Mouse (Mus musculus): ENCODE results near the gene Plxnc1. TPM values are rescaled to one million over a fixed set of nuclear protein-coding genes. Genes with fewer than 3 reads are reported as not detected.
A peak's percentile ranks its signal among the peaks of the same experiment; 100 is the strongest.

Gene Plxnc1
- polyA plus RNA-seq, 1 experiment from 2014 or later, result 8.7 TPM

DNA sequence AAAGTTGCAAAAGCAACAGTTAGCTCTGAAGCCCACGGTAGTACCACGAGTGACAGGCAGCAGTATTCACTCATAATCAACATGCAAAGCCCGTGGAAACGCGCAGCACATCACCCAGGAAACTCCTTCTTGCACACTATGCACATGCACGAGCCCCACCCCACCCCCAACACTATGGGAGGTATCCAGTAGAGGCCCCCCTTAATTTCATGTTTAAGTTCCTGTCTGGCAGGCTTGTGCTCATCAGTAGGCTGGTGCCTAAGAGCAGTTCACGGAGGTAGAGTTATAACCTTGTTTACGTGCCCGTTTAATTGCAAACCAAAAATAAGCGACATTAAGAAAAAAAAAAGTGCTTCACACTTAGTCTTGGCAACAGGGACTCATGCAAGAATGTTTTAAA is 117.3 kb downstream of the Plxnc1 start:
- Histone ChIP-seq H3K4me3 (replicated peaks) (no peak overlapping the region), H3K9me3 (no peaks in the 10 kb centered on the region), H3K36me3 (peaks cover 42% of the 10 kb centered on the region), H3K27me3 (no peaks in the 10 kb centered on the region), H3K4me2 (replicated peaks) (no peak overlapping the region), H3K4me1 (replicated peaks) (peaks cover 7% of the 10 kb centered on the region; the same call in 1 of the 2 replicates), H3K9ac (replicated peaks) (no peak overlapping the region), H3K27ac (no peak overlapping the region)
- no peak; the same call in 1 of the 2 replicates for ATAC-seq
- 95% methylated on average over 10 of the region's 10 CpGs for WGBS

DNA sequence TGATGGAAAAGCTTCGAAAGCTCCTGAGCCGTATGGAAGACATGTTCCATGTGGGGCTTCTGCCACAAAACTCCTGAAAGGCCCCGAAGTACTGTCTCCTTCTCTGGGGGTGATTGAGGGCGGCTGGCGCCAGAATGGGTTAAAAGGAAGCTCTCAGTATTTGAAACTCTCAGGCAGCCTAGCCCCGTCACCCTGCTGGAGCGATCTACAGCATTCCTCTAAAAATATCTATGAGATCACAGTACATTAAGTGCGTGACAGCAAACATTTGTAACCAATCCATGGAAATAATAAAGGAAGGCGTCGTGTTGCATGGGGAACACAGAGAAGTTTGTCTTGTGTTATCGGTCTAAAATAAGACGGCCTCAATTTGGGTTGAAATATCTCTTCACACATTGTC is 118.2 kb downstream of the Plxnc1 start:
- peaks cover 35% of the 10 kb centered on the region for H3K36me3 ChIP-seq

DNA sequence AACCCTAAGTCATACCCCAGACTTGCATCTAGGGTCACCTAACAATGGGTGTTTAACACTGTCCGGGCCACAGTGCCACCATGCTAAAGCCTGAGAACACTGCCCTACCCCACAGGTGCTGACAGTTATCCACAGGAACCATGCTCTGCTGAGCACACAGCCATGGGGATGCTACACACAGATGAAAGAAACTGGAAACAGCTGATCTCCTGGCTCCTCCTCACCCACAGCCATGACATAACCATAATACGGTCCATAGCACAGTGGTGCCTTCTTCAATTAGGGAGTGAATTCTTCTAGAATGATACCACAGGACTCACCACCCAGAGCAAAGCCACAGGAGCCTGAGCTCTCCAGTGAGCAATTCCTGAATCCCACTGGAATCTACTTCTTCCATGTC is 118.7 kb downstream of the Plxnc1 start:
- H3K27ac ChIP-seq, result no peak overlapping the region
- peaks cover 7% of the 10 kb centered on the region; the same call in 1 of the 2 replicates for H3K4me1 ChIP-seq (replicated peaks)
- H3K27me3 ChIP-seq, result no peaks in the 10 kb centered on the region
- no peak overlapping the region for H3K9ac ChIP-seq (replicated peaks)
- peaks cover 32% of the 10 kb centered on the region for H3K36me3 ChIP-seq
- no peak overlapping the region for H3K4me2 ChIP-seq (replicated peaks)
- no peaks in the 10 kb centered on the region for H3K9me3 ChIP-seq
- no peak overlapping the region for H3K4me3 ChIP-seq (replicated peaks)
- WGBS, result 96% methylated on average over 2 of the region's 2 CpGs
- no peak for ATAC-seq

More for the DNA sequence above, 118.2 kb downstream of the Plxnc1 start:
- Histone ChIP-seq H3K4me2 (replicated peaks) (no peak overlapping the region), H3K4me3 (replicated peaks) (no peak overlapping the region), H3K4me1 (replicated peaks) (peaks cover 7% of the 10 kb centered on the region; the same call in 1 of the 2 replicates), H3K9ac (replicated peaks) (no peak overlapping the region), H3K9me3 (no peaks in the 10 kb centered on the region), H3K27me3 (no peaks in the 10 kb centered on the region), H3K27ac (no peak overlapping the region)
- no peak for ATAC-seq
- WGBS, result 94% methylated on average over 12 of the region's 12 CpGs

DNA sequence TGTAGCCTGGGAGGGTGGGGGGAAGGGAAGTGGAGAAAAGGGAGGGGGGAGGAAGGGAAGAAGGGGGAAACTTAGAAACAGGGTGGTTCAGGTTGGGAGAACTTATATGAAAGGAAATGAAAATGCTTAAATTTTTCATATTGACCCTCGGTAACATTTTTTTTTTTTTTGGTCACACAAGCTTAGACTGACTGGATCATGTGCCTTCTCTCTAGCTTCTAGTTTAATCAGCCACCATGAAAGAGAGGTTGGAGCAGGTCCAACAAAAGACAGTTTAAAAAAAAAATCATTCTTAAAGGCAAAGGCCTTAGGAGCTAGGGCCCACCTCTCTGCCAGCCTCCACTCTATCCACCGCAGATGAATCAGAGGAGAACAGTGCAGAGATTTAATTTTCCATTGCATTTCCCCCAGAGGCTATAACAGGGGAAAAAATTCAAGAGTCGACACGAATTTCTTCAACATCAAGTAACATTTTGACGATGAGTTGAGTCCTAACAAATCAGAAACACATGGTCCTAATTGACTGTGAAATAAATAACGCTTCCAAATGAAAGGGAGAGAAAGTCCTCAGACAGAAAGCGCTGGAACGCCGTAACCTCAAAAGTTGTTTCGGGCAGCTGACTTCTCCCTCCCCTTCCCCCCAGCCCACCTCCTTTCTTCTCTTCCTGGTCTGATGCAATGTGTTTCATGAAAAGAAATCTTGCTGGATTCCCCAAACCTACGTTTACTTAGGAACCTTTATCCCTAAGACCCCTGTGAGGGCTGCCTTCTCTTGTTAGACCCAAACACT is 120.5 kb downstream of the Plxnc1 start:
- peaks cover 35% of the 10 kb centered on the region for H3K36me3 ChIP-seq
- no peaks in the 10 kb centered on the region for H3K27me3 ChIP-seq
- H3K4me3 ChIP-seq (replicated peaks), result no peak overlapping the region
- no peak overlapping the region for H3K27ac ChIP-seq
- peaks cover 7% of the 10 kb centered on the region; the same call in 1 of the 2 replicates for H3K4me1 ChIP-seq (replicated peaks)
- 71% methylated on average over 11 of the region's 11 CpGs for WGBS
- no peak for ATAC-seq
- no peak overlapping the region for H3K4me2 ChIP-seq (replicated peaks)
- no peak overlapping the region for H3K9ac ChIP-seq (replicated peaks)
- H3K9me3 ChIP-seq, result no peaks in the 10 kb centered on the region

DNA sequence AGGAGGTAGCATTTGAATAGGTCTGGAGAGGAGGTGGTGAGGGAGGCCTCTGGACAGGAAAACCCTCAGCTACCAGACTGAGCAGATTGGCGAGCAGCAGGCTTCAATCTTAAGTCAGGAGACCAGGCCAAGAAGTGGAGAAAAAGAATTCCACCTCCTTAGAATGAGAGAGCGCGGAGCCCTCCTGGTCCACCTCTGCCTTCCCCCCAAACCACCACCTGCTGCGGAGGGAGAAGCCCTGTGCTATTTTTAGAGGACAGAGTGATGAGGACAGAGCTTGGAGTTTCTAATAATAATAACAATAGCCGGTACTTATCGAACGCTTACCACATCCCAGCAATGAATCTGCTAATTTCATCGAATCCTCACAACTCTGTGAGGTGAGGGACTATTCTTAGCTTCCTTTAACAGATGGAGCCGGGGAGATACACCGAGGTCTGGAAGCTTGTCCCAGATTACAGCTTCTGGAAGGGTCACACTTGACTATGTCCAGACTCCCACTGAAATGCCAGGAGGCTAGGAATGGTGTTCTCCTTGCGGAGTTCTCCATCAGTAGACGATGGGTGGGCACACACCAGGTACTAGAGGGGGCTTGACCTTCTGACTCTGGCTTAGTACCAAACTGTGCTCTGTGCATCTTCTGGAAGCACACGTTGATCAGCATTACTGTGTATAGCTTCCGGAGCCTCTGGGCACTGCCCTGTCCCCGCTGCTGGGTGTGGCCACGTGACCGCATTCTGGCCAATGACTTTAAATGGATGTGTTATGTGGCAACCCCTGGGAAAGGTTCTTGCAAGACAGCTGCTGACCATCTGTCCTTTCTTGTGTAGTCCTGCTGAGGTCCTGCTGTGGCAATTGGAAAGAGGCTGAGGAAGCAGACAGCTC is 125.6 kb downstream of the Plxnc1 start:
- H3K4me3 ChIP-seq (replicated peaks), result no peak overlapping the region
- no peak overlapping the region for H3K4me2 ChIP-seq (replicated peaks)
- H3K9ac ChIP-seq (replicated peaks), result no peak overlapping the region
- H3K27me3 ChIP-seq, result no peaks in the 10 kb centered on the region
- peaks cover 12% of the 10 kb centered on the region; the same call in 1 of the 2 replicates for H3K4me1 ChIP-seq (replicated peaks)
- no peak for ATAC-seq
- H3K27ac ChIP-seq, result no peak overlapping the region
- H3K9me3 ChIP-seq, result no peaks in the 10 kb centered on the region
- WGBS, result 94% methylated on average over 17 of the region's 17 CpGs
- peaks cover 6% of the 10 kb centered on the region; the same call in 1 of the 2 replicates for H3K36me3 ChIP-seq

DNA sequence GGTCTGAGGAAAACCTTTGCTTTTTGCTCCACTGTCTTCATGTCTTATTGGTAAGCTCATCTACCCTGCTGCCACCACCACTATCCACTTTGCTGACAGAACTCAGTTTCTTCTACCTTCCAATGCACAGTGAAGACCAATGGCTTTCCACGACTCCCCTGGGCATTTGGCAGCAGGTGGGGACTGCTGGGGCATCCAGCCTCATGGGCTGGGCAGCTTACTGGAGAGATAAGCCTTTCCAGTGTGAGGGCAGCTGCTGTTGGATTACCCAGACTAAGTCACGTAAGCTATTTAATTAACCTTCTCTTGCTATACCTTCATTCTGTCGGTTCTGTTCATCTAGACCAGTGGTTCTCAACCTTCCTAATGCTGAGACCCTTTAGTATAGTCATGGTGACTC is 126.5 kb downstream of the Plxnc1 start:
- H3K27ac ChIP-seq, result no peak overlapping the region
- H3K4me1 ChIP-seq (replicated peaks), result peaks cover 16% of the 10 kb centered on the region
- 86% methylated on average over 3 of the region's 3 CpGs for WGBS
- no peak overlapping the region for H3K4me3 ChIP-seq (replicated peaks)
- peaks cover 6% of the 10 kb centered on the region; the same call in 1 of the 2 replicates for H3K36me3 ChIP-seq
- no peak for ATAC-seq
- H3K27me3 ChIP-seq, result no peaks in the 10 kb centered on the region
- H3K4me2 ChIP-seq (replicated peaks), result no peak overlapping the region
- no peaks in the 10 kb centered on the region for H3K9me3 ChIP-seq
- no peak overlapping the region for H3K9ac ChIP-seq (replicated peaks)

DNA sequence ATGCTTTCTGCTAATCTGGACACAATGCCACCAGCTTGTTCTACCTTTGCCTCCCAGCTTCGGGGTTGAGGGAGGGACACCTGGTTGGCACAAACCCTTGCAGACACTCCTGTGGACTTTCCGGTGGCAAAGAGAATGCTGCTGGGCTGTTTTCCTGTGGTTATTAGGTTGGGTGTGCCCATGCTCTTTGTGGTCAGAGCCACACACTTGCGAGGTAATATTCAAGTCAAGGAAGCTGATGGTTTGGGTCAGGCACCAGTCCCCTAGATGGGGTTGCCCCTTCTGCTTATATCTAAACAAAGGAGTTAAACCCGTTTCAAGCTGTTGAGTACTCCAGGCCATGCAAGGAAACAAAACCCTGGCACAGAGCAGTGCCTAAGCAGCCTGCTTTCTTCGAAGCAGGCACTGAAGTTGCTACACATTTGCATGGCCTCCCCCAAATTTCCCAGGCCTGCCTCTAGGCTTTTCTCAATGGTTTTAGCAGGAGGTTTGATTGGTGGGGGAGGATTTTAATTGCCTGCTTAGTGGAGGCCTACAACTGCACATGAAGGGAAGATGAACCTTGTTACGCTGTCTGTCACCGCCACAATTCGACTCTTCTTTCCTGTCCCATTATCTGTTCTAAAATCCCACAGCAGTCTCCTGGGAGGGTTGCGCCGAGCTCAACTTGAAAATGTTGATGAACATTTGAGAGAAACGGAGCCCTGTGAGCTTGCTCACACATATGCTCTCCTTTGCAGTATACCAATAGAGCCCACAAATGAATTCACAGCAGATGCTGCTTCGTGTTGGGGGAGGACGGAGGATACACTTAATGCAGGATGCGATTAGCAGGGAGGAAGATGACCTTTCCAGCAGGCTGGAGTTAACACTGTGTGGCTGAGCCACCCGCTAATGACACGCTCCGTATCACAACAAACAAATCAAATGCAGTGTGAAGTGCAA is 132.5 kb downstream of the Plxnc1 start:
- peaks cover 12% of the 10 kb centered on the region; the same call in 1 of the 2 replicates for H3K36me3 ChIP-seq
- peaks cover 32% of the 10 kb centered on the region for H3K4me1 ChIP-seq (replicated peaks)
- H3K9me3 ChIP-seq, result no peaks in the 10 kb centered on the region
- no peak overlapping the region for H3K4me2 ChIP-seq (replicated peaks)
- peak overlapping the region; percentile 70 for H3K27ac ChIP-seq
- peak; percentile 70 for ATAC-seq
- H3K27me3 ChIP-seq, result no peaks in the 10 kb centered on the region
- H3K4me3 ChIP-seq (replicated peaks), result no peak overlapping the region
- 56% methylated on average over 17 of the region's 17 CpGs for WGBS
- peak overlapping the region; percentile 7; the same call in 1 of the 2 replicates for H3K9ac ChIP-seq (replicated peaks)

DNA sequence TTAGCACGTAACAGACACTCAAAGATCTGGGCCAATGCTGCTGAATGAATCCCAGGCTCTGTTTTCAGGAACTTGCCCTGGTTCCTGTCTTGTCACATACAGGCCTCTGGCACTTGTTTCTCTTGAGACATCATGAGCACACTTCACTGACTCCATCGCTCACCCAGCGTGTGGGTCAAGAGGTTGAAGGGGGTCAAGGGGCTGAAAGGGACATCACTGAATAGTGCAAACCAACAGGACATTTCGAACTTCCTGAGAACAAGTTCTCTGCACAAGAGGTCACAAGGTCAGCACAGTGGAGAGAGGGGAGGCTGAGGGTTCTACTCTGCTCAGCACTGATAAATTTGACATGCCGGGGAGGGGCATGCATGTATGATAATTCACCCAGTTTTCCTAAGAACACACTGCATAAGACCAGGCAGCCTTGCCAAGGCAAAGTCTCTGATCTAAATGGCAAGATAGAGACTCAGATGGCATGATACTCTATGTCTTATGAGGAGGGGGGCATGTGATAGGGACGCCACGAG is 134.6 kb downstream of the Plxnc1 start:
- Histone ChIP-seq H3K27ac (no peak overlapping the region), H3K36me3 (peaks cover 12% of the 10 kb centered on the region; the same call in 1 of the 2 replicates), H3K27me3 (no peaks in the 10 kb centered on the region), H3K4me1 (replicated peaks) (peaks cover 23% of the 10 kb centered on the region), H3K4me3 (replicated peaks) (no peak overlapping the region), H3K4me2 (replicated peaks) (no peak overlapping the region), H3K9ac (replicated peaks) (no peak overlapping the region), H3K9me3 (no peaks in the 10 kb centered on the region)
- 80% methylated on average over 7 of the region's 7 CpGs for WGBS
- no peak for ATAC-seq

DNA sequence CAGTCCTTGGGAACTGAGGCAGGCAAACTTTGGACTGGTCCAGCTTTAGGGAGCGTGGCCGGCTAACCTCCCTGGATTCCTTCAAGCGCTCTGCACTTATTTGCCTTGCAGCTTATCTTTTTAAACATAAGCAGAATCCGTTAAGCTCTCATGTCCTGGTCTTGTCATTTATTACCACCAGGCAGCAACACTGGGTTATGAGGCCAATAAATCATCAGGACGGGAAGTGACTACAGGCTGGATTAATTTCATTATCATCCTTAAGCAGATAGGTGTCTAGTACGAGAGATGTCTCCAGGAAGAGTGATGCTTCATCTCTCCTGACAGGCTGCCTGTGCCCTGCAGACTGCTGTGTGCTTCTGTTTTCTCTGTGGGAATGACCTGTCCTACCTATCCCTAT is 136.4 kb downstream of the Plxnc1 start:
- peaks cover 12% of the 10 kb centered on the region; the same call in 1 of the 2 replicates for H3K36me3 ChIP-seq
- H3K4me1 ChIP-seq (replicated peaks), result peaks cover 17% of the 10 kb centered on the region
- no peaks in the 10 kb centered on the region for H3K9me3 ChIP-seq
- WGBS, result 78% methylated on average over 6 of the region's 6 CpGs
- no peak overlapping the region for H3K4me2 ChIP-seq (replicated peaks)
- H3K27me3 ChIP-seq, result no peaks in the 10 kb centered on the region
- H3K9ac ChIP-seq (replicated peaks), result no peak overlapping the region
- no peak overlapping the region for H3K4me3 ChIP-seq (replicated peaks)
- no peak for ATAC-seq
- no peak overlapping the region for H3K27ac ChIP-seq

DNA sequence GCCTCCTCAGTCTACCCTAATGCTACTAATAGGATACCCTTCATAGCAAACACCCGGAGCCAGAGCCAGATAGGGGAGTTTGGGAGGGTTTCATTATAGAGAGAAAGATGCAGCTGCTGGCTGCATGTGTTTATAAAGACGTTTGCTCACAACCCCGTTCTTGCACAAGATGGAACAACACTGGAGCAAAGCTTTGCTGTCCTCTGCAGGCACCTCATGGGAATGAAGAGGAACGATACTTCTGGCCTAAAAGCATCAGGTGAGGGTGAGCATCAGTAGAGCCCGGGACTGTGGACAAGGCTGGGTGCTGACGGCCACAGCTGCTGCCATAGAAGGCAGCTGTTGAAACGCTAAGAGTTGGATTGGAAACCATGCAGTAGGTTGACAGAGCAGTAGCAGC is 137.3 kb downstream of the Plxnc1 start:
- Histone ChIP-seq H3K4me2 (replicated peaks) (no peak overlapping the region), H3K4me3 (replicated peaks) (no peak overlapping the region), H3K9ac (replicated peaks) (no peak overlapping the region), H3K27ac (no peak overlapping the region), H3K4me1 (replicated peaks) (peaks cover 8% of the 10 kb centered on the region), H3K9me3 (no peaks in the 10 kb centered on the region), H3K27me3 (no peaks in the 10 kb centered on the region), H3K36me3 (peaks cover 12% of the 10 kb centered on the region; the same call in 1 of the 2 replicates)
- no peak for ATAC-seq
- WGBS, result 84% methylated on average over 7 of the region's 7 CpGs

DNA sequence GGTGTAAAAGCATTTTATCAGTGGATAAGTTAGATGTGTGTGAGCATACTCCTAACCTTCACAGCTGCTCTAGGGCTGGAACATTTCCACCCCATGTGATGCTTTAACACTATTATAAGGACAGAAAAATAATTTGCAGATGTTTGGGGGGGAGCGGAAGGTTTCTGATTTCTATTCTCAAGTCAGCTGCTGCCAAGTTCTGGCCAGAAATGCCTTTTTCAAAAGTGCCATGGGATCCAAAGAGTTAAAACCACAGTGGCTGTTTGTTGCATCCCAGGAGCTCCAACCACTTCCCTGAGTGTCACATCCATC is 139.8 kb downstream of the Plxnc1 start:
- Histone ChIP-seq H3K4me1 (replicated peaks) (peaks cover 1% of the 10 kb centered on the region; the same call in 1 of the 2 replicates), H3K9ac (replicated peaks) (no peak overlapping the region), H3K4me2 (replicated peaks) (no peak overlapping the region), H3K4me3 (replicated peaks) (no peak overlapping the region), H3K36me3 (peaks cover 12% of the 10 kb centered on the region), H3K27me3 (no peaks in the 10 kb centered on the region), H3K27ac (no peak overlapping the region), H3K9me3 (no peaks in the 10 kb centered on the region)
- 97% methylated on average over 1 of the region's 1 CpGs for WGBS
- ATAC-seq, result no peak

Data from midbrain, embryonic 13.5 days (tissue).